Mouse (Mus musculus) heart, adult 2 months (tissue): Measurements from ENCODE around the gene Esrp2. TPM values are rescaled to one million over a fixed set of nuclear protein-coding genes. Genes with fewer than 3 reads are reported as not detected.

Experiments used
- DNase-seq, 2 experiments: peaks; one replicate each; pipeline ENCODE4 v3.0.0; 2021
- H3K27ac ChIP-seq: fragments of 200-600 bp; 2 replicates; pipeline ENCODE4 v1.8.1; 2022
- H3K27me3 ChIP-seq: fragments of 200-500 bp; 2 replicates; pipeline ENCODE4 v1.6.1; 2012; ENCODE audit warnings: mild to moderate bottlenecking, low read length, inconsistent platforms, mixed read lengths; ENCODE audit not compliant: control insufficient read depth, insufficient read depth
- H3K36me3 ChIP-seq: fragments of 200-500 bp; 2 replicates; pipeline ENCODE4 v1.6.1; 2012; ENCODE audit warnings: low read length, inconsistent platforms; ENCODE audit not compliant: control insufficient read depth, insufficient read depth
- H3K4me1 ChIP-seq: fragments of 200-500 bp; 2 replicates; pipeline ENCODE4 v1.6.1; 2011; ENCODE audit warnings: low read length; ENCODE audit not compliant: control insufficient read depth, insufficient read depth
- H3K4me3 ChIP-seq: fragments of 200-600 bp; 2 replicates; pipeline ENCODE4 v1.8.1; 2022
- H3K79me2 ChIP-seq: fragments of 200-500 bp; replicated peaks from 2 replicates; pipeline ENCODE4 v1.6.1; 2012; ENCODE audit warnings: mild to moderate bottlenecking, inconsistent platforms, low read length, moderate library complexity, mixed read lengths; ENCODE audit not compliant: control insufficient read depth, insufficient read depth
- H3K9ac ChIP-seq: fragments of 200-500 bp; 2 replicates; pipeline ENCODE4 v1.6.1; 2012; ENCODE audit warnings: low read depth, mild to moderate bottlenecking, control low read depth, inconsistent platforms, low read length, mixed read lengths
- CTCF ChIP-seq: fragments of 200-600 bp; IDR thresholded peaks from 2 replicates; pipeline ENCODE4 v1.8.1; 2022; ENCODE audit warnings: antibody characterized with exemption, mild to moderate bottlenecking, moderate library complexity
- EP300 ChIP-seq: fragments of 200-500 bp; IDR thresholded peaks from 2 replicates; pipeline ENCODE4 v1.6.1; 2011; ENCODE audit warnings: low read depth, low read length, control low read depth; ENCODE audit not compliant: insufficient read depth
- POLR2A ChIP-seq: fragments of 200-500 bp; IDR thresholded peaks from 2 replicates; pipeline ENCODE4 v1.6.1; 2011; ENCODE audit warnings: mild to moderate bottlenecking, low read depth, low read length, control low read depth; ENCODE audit not compliant: insufficient read depth
- WGBS: fragments of 180-500 bp; shearing (Covaris S2); methylation state at CpG from one replicate; pipeline ENCODE4 v1.1.7; 2018; 5-methylcytosine and 5-hydroxymethylcytosine counted together
- intact Hi-C: fragments of 180-260 bp; cut with DNase I; formaldehyde crosslinking; loops from one replicate; pipeline ENCODE4 v1.15.1; 2025
- polyA plus RNA-seq: library from polyadenylated mRNA; depleted of rRNA; stranded (reverse); fragments of >200 nt; gene quantifications from 2 replicates; pipeline ENCODE4 v1.2.3, GENCODE M21; 2012
- total RNA-seq, 2 experiments: library from RNA; stranded (reverse); gene quantifications; 2 replicates each; pipeline ENCODE4 v1.2.3; 2021

Gene Esrp2
- total and polyA plus RNA-seq, 3 experiments, result 0.31 to 1.1 (median 0.52) TPM

DNA sequence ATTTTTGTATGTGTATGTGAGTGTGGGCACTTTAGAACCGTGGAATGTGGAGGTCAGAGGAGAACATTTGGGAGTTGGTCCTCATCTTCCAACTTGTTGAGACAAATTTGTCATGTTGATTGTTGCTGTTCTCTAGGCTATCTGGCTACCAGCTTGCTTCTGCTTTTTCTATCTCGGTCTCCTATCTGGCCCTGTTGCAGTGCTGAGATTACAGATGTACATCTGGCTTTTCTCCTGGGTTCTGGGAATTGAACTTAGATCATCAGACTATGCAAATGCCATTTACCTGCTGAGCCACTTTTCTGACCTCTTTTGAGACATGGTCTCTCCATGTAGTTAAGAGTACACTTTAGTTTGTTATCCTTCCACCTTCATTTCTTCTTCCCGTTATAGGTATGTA lies 36.8 kb upstream of the Esrp2 start:
- 88% methylated on average over 3 of the region's 3 CpGs for WGBS
- H3K4me1 ChIP-seq, result no peaks in the 10 kb centered on the region
- intact Hi-C loops, result no loop called here

DNA sequence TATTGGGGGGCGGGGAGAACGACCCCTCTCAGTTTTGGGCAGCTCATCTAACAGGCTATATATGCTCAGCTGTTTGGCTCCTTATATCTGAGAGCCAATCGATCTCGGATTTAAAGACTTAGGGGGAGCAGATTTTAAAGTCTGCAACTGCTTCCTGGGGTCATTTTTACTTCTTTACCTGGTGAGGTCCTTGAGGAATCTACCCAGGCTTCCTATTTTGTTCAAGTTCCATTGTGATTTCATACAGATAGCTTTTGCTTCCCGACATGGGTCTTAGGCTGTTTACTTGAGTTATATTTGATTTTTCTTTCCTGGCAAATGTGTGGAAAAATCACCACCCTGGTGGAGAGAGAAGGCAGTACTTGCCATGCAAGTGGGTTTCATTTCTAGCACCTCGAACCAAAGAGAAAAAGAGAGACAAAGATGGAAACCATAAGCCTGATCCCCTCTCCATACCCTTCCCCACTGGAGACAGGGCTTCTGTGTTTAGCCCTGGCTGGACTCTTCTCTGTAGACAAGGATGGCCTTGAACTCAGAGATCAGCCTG lies 33.2 kb upstream of the Esrp2 start:
- Histone ChIP-seq H3K27ac (no peak overlapping the region), H3K9ac (peak overlapping the region; percentile 29; the same call in 1 of the 2 replicates), H3K4me3 (peak overlapping the region; percentile 87), H3K4me1 (no peaks in the 10 kb centered on the region; the same call in 1 of the 2 replicates), H3K36me3 (no peaks in the 10 kb centered on the region), H3K27me3 (no peaks in the 10 kb centered on the region), H3K79me2 (no peaks in the 10 kb centered on the region)
- TF ChIP-seq POLR2A, result no peak
- peak; percentile 27; the same call in 1 of the 2 replicates for TF ChIP-seq CTCF
- no peak for TF ChIP-seq EP300
- 27% methylated on average over 6 of the region's 6 CpGs for WGBS
- intact Hi-C loops, result loop anchor here (2.0 kb wide), 2 partner anchors 29 to 41 kb away; partner anchors contain the start of genes Prmt7 and Slc7a6os
- peak in 1 of 2 experiments; percentile 6 for DNase-seq

More for the DNA sequence above, 36.8 kb upstream of the Esrp2 start:
- H3K9ac ChIP-seq, result no peak overlapping the region
- TF ChIP-seq EP300, result no peak
- TF ChIP-seq POLR2A, result no peak
- TF ChIP-seq CTCF, result no peak
- no peaks in the 10 kb centered on the region for H3K79me2 ChIP-seq
- H3K27me3 ChIP-seq, result no peaks in the 10 kb centered on the region
- no peaks in the 10 kb centered on the region for H3K36me3 ChIP-seq
- H3K4me3 ChIP-seq, result no peak overlapping the region
- H3K27ac ChIP-seq, result no peak overlapping the region
- peak in 1 of 2 experiments; percentile 8 for DNase-seq

DNA sequence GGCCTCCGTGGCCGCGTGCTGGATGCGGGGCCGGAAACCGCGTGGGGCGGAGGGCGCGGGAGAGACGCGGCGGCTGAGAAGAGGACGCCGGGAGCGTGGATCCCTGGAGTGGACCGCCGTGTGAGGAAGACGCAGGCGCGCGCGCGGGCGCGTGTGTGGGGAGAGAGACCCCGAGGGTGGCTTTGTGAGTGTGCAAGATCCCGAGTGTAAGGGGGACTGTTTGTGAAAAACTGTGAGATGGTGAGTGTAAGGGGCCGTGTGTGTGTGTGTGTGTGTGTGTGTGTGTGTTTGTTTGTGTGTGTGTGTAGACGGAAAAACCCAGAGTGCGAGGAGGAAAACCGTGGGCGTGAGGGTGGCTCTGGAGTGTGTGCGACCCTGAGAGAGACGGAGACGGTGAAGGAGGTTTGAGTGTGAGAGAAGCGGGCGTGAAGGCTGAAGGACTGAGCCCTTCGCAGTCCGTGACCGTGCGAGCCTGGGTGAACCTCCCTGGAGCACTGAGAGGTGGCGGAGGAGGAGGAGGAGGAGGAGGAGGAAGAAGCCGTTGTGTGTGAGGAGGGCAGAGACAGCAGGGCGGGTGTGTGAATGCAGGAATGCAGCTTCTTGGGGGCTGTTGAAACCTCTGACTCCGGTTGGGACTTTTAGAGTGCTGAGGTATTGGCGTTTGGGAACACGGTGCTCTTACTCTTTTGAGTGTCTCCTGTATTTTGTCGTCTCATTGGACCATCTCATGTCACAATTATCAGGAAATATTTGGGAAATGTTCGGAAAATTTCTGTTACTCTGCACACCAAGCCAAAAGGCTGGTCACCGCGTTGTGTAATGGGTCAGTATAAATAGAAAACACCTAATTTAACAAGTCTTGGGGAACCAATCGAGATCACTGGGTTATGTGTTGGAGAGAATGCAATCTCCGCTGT lies 32.5 kb upstream of the Esrp2 start:
- intact Hi-C loops, result loop anchor here (2.0 kb wide), 2 partner anchors 28 to 42 kb away; partner anchors contain the start of genes Prmt7 and Slc7a6os
- H3K27ac ChIP-seq, result peak overlapping the region; percentile 73

DNA sequence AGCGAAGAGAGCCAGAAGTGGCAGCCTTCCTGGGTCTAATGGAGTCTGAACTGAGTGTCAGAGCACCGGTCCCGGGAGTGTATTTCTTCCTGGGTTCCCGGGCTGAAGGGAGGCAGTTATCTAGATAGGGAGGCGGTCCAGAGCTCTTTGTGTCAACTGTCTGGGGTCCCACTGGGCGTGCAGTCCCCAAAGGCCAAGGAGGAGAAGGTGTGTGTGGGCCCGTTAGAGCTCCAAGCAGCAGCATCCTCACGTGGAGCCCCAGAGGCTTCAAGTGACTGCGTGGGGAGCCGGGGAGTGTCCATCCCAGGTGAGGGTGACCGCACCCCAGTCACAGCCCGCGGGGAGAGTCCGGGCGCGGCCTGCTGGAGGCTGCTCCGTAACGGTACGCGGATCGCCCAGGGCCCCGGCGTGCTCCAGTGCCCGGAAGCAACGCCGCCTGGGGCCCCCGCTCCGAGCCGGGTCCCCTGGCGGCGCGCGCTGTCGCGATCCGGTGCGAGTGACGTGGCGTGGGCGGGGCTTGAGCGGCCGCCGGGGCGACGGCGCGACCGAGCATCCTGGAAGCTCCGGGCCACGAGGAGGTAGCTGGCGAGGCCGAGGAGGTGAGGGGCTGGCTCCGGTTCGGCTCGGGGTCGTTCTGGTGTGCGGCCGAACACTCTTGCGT lies 31.7 kb upstream of the Esrp2 start, which contains the start of gene Slc7a6:
TSS of gene Slc7a6 (plus strand) at position 502 of the 661 bp plus-strand sequence.
- Histone ChIP-seq H3K79me2 (no peaks in the 10 kb centered on the region), H3K27ac (peak within 1 kb of the TSS; percentile 73), H3K36me3 (no peaks in the 10 kb centered on the region), H3K9ac (peak within 1 kb of the TSS; percentile 78), H3K27me3 (no peaks in the 10 kb centered on the region), H3K4me1 (no peaks in the 10 kb centered on the region; the same call in 1 of the 2 replicates), H3K4me3 (peak within 1 kb of the TSS; percentile 87)
- intact Hi-C loops, result loop anchor here (2.0 kb wide), 2 partner anchors 28 to 42 kb away; partner anchors contain the start of genes Prmt7 and Slc7a6os
- DNase-seq, result peak; percentile 92 to 93
- under 1% methylated on average over 59 of the region's 59 CpGs for WGBS
- TF ChIP-seq CTCF (peak; percentile 48), POLR2A (no peak; the same call in 1 of the 2 replicates)

More for the DNA sequence above, 32.5 kb upstream of the Esrp2 start:
- WGBS, result under 1% methylated on average over 53 of the region's 54 CpGs
- H3K27me3 ChIP-seq, result no peaks in the 10 kb centered on the region
- peak overlapping the region; percentile 87 for H3K4me3 ChIP-seq
- peak overlapping the region; percentile 78 for H3K9ac ChIP-seq
- H3K4me1 ChIP-seq, result no peaks in the 10 kb centered on the region; the same call in 1 of the 2 replicates
- no peak for TF ChIP-seq EP300
- TF ChIP-seq POLR2A, result no peak
- TF ChIP-seq CTCF, result no peak
- peak; percentile 58 to 67 for DNase-seq
- H3K36me3 ChIP-seq, result no peaks in the 10 kb centered on the region
- no peaks in the 10 kb centered on the region for H3K79me2 ChIP-seq

DNA sequence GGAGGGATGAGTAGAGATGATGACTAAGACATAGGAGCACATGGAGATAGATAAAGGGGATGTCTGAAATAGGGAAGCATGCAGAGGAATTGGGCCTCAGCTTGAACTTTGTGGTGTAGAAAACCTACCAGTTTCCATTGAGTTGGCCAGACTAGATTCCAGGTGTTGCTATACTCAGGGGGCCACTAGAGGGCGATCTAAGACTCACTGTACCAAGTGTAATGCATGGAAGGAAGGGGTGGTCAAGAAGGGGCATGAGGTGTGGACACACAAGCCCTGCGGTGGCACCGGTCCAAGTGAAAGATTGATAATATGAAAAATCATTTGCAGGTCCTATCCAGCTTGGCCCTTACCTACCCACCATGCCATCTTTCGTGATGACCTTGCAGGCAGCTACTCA lies 28.7 kb upstream of the Esrp2 start:
- WGBS, result 41% methylated on average over 4 of the region's 4 CpGs
- peak; percentile 65 to 76 for DNase-seq
- Histone ChIP-seq H3K4me1 (no peaks in the 10 kb centered on the region; the same call in 1 of the 2 replicates), H3K27ac (no peak overlapping the region), H3K79me2 (no peaks in the 10 kb centered on the region), H3K4me3 (no peak overlapping the region), H3K36me3 (no peaks in the 10 kb centered on the region), H3K9ac (no peak overlapping the region), H3K27me3 (no peaks in the 10 kb centered on the region)
- intact Hi-C loops, result loop anchor here (2.0 kb wide), 1 partner anchor 33 kb away; no protein-coding TSS in a partner anchor
- TF ChIP-seq EP300, result no peak
- TF ChIP-seq CTCF, result peak; percentile 92
